Mouse (Mus musculus): ENCODE measurements around the gene Etnppl. TPM values are rescaled to one million over a fixed set of nuclear protein-coding genes. Genes with fewer than 3 reads are reported as not detected.

The Etnppl gene
- total RNA-seq (2023), result not detected

GRCm38 (mm10) chr3:130617439-130617898 lies at the start of gene Etnppl:
Gene Etnppl (plus strand): TSS chr3:130617448.

Other genes starting within 250 kb of the Etnppl start
- 10 to 100 TPM; 63.4 to 67.6 TPM for gene Ostc, start 92.0 kb downstream of the Etnppl start, total RNA-seq (2023)
- 1,000 to 10,000 TPM; 1,568 to 1,608 TPM for gene Rpl34, start 113.0 kb downstream of the Etnppl start, total RNA-seq (2023)